Mouse (Mus musculus): Measurements from ENCODE around the gene Lrrc43.

DNA sequence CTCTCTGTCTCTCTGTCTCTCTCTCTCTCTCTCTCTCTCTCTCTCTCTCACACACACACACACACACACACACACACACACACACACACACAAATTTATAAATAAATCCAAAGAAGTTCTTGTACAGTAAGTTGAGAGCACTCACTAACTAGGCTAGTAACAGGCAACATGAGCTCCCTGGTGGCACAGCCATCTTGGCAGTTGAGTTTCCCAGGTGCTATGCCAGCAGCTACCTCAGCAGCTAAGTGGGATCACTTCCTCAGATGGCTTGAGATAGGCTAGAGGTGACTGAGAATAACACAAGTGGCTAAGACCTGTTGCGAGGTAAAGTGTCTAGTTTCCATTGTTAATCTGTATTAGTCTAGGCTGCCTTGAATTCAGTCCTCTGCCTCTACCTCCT lies 49.8 kb upstream of the Lrrc43 start:
- no peak for TF ChIP-seq CTCF (IDR thresholded peaks at IDR 0.05; ENCODE audit: low read depth)
- no peak for TF ChIP-seq EP300 (IDR thresholded peaks at IDR 0.05; ENCODE audit: low read depth)
